Mouse (Mus musculus) lung, postnatal 0 days (tissue): ENCODE measurements around the gene Tnfrsf1a.
A peak's percentile ranks its signal among the peaks of the same experiment; 100 is the strongest.

Source experiments
- CTCF ChIP-seq: IDR thresholded peaks from 2 replicates; pipeline ENCODE4 v1.5.1; 2016; ENCODE audit warnings: antibody characterized with exemption, mild to moderate bottlenecking
- EP300 ChIP-seq: IDR thresholded peaks from 2 replicates; pipeline ENCODE4 v1.6.1; 2016; ENCODE audit warnings: antibody characterized with exemption, mild to moderate bottlenecking, control low read depth

DNA sequence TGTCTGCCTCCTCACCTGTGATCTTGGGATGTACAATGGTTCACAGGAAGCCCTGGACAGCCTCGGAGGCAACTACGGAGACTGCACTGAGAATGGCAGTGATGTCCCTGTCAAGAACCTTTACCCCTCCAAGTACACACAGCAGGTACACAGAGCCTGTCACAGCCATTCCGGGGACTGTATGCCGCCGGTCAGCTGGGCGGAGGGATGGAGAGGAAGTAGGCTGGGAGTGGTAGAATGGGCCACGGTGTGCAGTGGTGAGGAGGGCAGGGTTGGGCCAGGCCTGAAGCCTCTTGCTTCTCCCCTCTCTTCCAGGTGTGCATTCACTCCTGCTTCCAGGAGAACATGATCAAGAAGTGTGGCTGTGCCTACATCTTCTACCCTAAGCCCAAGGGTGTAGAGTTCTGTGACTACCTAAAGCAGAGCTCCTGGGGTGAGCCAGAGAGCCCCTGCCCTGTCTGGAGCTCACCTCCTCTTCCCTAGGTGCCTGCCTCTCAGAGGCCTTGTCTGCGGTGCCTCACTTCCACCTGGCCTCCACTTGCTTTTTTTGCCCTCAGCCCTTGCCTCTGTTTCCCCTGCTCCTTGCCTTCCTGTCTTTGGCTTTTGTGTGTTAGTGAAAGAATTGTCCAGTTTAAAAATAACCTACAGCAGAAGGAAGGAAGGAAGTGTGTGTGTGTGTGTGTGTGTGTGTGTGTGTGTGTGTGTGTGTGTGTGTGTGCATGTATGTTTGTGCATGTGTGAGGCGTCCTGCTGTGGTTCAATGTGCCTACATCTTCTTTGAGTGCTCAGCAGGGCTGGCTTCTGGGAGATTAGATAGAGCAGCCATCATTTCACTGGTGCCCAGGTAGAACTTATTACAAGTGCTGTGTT is 10.1 kb upstream of the Tnfrsf1a start:
- TF ChIP-seq CTCF (no peak), EP300 (peak; percentile 51; the same call in 1 of the 2 replicates)
